Comparison of ENCODE assay signal across 11 mouse cellular contexts in the genomic region with DNA sequence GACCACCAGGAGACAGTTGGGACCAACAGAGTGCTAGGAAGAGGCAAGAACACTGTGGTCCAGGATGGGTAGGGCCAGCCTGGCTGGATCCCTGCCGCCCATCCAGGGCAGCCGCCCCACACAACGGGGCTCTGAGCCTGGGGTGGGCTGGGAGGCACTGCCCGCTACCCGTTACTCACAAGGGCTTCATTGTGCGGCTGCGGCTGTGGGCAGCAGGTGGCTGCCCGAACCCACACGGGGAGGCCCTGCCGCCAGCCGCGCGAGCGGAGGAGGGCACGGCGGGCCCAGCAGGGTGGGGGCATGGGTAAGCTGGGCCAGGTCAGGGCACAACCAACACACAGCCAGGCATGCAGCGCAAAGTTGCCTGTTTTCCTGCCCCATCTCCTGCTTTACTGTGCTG. TPM values are rescaled to one million over a fixed set of nuclear protein-coding genes. Genes with fewer than 3 reads are reported as not detected.
DNase-seq lines count a peak whose midpoint lies in the region; ATAC-seq and TF ChIP-seq lines count a peak whose summit lies in the region.
"Had no signal": no experiment of that assay in that cellular context is flagged by ENCODE, and none has a peak within 500 bp of the region (broad histone marks: within the 10 kb centered on the region; RNA-seq: fewer than 3 reads in every experiment).

No protein-coding gene starts in this region.

- H3K4me3 ChIP-seq in ES-Bruce4 (ENCODE audit: low read depth, low read length): peak overlapping the region; percentile 7
- H3K4me3 ChIP-seq in hindbrain, postnatal 0 days (ENCODE audit: low read length): no peak overlapping the region
- H3K4me3 ChIP-seq in midbrain, embryonic 14.5 days (replicated peaks; ENCODE audit: low read depth, low read length): no peak overlapping the region
- H3K4me3 ChIP-seq: lung, embryonic 15.5 days had no signal

- H3K4me2 ChIP-seq in hindbrain, postnatal 0 days (ENCODE audit: low read depth, low read length): no peak overlapping the region
- H3K4me2 ChIP-seq in midbrain, embryonic 14.5 days (ENCODE audit: low read length): no peak overlapping the region
- H3K4me2 ChIP-seq: lung, embryonic 15.5 days had no signal

- TF ChIP-seq CTCF in ES-Bruce4 (IDR thresholded peaks at IDR 0.05; ENCODE audit: low read depth, low read length): no peak
- TF ChIP-seq CTCF in hindbrain, postnatal 0 days (IDR thresholded peaks at IDR 0.05; ENCODE audit: low read depth): no peak

- peak; percentile 85 for ATAC-seq in hindbrain, postnatal 0 days
- ATAC-seq in midbrain, embryonic 14.5 days (ENCODE audit: low FRiP score, low TSS enrichment): no peak; the same call in 1 of the 2 replicates
- ATAC-seq: Patski had no signal

- WGBS in hindbrain, postnatal 0 days: 31% methylated on average over 17 of the region's 17 CpGs
- 64% methylated on average over 17 of the region's 17 CpGs for WGBS in midbrain, embryonic 14.5 days

- H3K27me3 ChIP-seq in ES-Bruce4 (ENCODE audit: control insufficient read depth, insufficient read depth, low read length, poor library complexity, severe bottlenecking): no peaks in the 10 kb centered on the region
- H3K27me3 ChIP-seq in hindbrain, postnatal 0 days (ENCODE audit: insufficient read depth, low read length): no peaks in the 10 kb centered on the region
- no peaks in the 10 kb centered on the region for H3K27me3 ChIP-seq in midbrain, embryonic 14.5 days (ENCODE audit: control insufficient read depth, insufficient read depth, low read length)
- H3K27me3 ChIP-seq: lung, embryonic 15.5 days; Patski had no signal

- H3K27ac ChIP-seq in ES-Bruce4 (ENCODE audit: insufficient read depth, low read length): no peak overlapping the region
- peak overlapping the region; percentile 32; the same call in 1 of the 2 replicates for H3K27ac ChIP-seq in hindbrain, postnatal 0 days
- no peak overlapping the region for H3K27ac ChIP-seq in midbrain, embryonic 14.5 days (replicated peaks; ENCODE audit: low read depth, low read length)
- H3K27ac ChIP-seq: lung, embryonic 15.5 days had no signal

- H3K9me3 ChIP-seq in ES-Bruce4 (replicated peaks; ENCODE audit: control insufficient read depth, insufficient read depth, low read length, poor library complexity, severe bottlenecking): no peaks in the 10 kb centered on the region
- no peaks in the 10 kb centered on the region for H3K9me3 ChIP-seq in hindbrain, postnatal 0 days (ENCODE audit: low read length)
- H3K9me3 ChIP-seq in midbrain, embryonic 14.5 days (ENCODE audit: control insufficient read depth, low read length): no peaks in the 10 kb centered on the region
- H3K9me3 ChIP-seq: lung, embryonic 15.5 days had no signal

- peak; percentile 13 for DNase-seq in cerebellum, adult 9-10 months
- peak; percentile 66 for DNase-seq in hindbrain, postnatal 0 days (ENCODE audit: low spot score)
- peak; percentile 47 for DNase-seq in midbrain, embryonic 14.5 days
- DNase-seq in adrenal gland, postnatal 4 days (ENCODE audit: low spot score in 2 of 2): no peak
- no peak for DNase-seq in adipocyte (ENCODE audit: low spot score)
- DNase-seq in thymus, postnatal 0 days (ENCODE audit: low spot score): no peak
- no peak for DNase-seq in gastrocnemius, adult 18-20 months (ENCODE audit: low spot score)

- H3K9ac ChIP-seq in ES-Bruce4 (ENCODE audit: low read depth, poor library complexity, severe bottlenecking): no peak overlapping the region
- no peak overlapping the region for H3K9ac ChIP-seq in hindbrain, postnatal 0 days (replicated peaks; ENCODE audit: low read length)
- H3K9ac ChIP-seq in midbrain, embryonic 14.5 days (replicated peaks; ENCODE audit: low read length): no peak overlapping the region
- H3K9ac ChIP-seq: lung, embryonic 15.5 days had no signal

- TF ChIP-seq POLR2A in ES-Bruce4 (IDR thresholded peaks at IDR 0.05; ENCODE audit: insufficient read depth, low read length): no peak

- no peaks in the 10 kb centered on the region for H3K4me1 ChIP-seq in ES-Bruce4 (ENCODE audit: control insufficient read depth, insufficient read depth, low read length)
- H3K4me1 ChIP-seq in hindbrain, postnatal 0 days (ENCODE audit: insufficient read depth, low read length): peaks cover 5% of the 10 kb centered on the region; the same call in 1 of the 2 replicates
- H3K4me1 ChIP-seq in midbrain, embryonic 14.5 days (ENCODE audit: control insufficient read depth, insufficient read depth, low read length): 0 out of 2 replicates have a peak, but pooled peaks cover 6% of the 10 kb centered on the region

- no peaks in the 10 kb centered on the region for H3K36me3 ChIP-seq in ES-Bruce4 (ENCODE audit: control insufficient read depth, insufficient read depth, low read length, poor library complexity, severe bottlenecking)
- no peaks in the 10 kb centered on the region for H3K36me3 ChIP-seq in hindbrain, postnatal 0 days (ENCODE audit: insufficient read depth, low read length)
- no peaks in the 10 kb centered on the region for H3K36me3 ChIP-seq in midbrain, embryonic 14.5 days (ENCODE audit: control insufficient read depth, insufficient read depth, low read length)
- H3K36me3 ChIP-seq: lung, embryonic 15.5 days had no signal

- TF ChIP-seq EP300 in ES-Bruce4 (IDR thresholded peaks at IDR 0.05; ENCODE audit: insufficient read depth, low read depth, low read length): no peak

RNA-seq across cellular contexts. Expression of a gene that starts 21.1 kb away (rescaled TPM):
- not detected in 2 replicates for polyA plus RNA-seq in ES-Bruce4 (2011; ENCODE audit: insufficient read depth, insufficient read length, low read depth, missing spikeins)
- total RNA-seq in hindbrain, postnatal 0 days (2014; rRNA removed): 2.3 and 2.5 TPM in 2 replicates
- 0.84 and 1.2 TPM in 2 replicates for polyA plus RNA-seq in hindbrain, postnatal 0 days (2015; fragmentation: Nextera tagmentation; extraction: Ambion mirVana)
- polyA plus RNA-seq in midbrain, embryonic 14.5 days (2014; fragmentation: Nextera tagmentation; extraction: Ambion mirVana): 0.36 and 0.61 TPM in 2 replicates
- under 1 TPM; 0.14 to 0.22 TPM for total RNA-seq in adrenal gland, postnatal 4 days (2021)
- 0.05 and 0.07 TPM in 2 replicates for polyA plus RNA-seq in thymus, postnatal 0 days (2015; fragmentation: Nextera tagmentation; extraction: Ambion mirVana)
- total RNA-seq in gastrocnemius, adult 18-20 months (2021): not detected
- polyA plus RNA-seq: Patski; spleen, adult 2 months had no signal

RNA-seq across cellular contexts. Expression of a gene that starts 52.3 kb away (rescaled TPM):
- 0.32 and 0.48 TPM in 2 replicates for polyA plus RNA-seq in ES-Bruce4 (2011; ENCODE audit: insufficient read depth, insufficient read length, low read depth, missing spikeins)
- 52.1 and 54.5 TPM in 2 replicates for total RNA-seq in hindbrain, postnatal 0 days (2014; rRNA removed)
- polyA plus RNA-seq in hindbrain, postnatal 0 days (2015; fragmentation: Nextera tagmentation; extraction: Ambion mirVana): 28.9 and 31.5 TPM in 2 replicates
- 8.0 and 13.5 TPM in 2 replicates for polyA plus RNA-seq in midbrain, embryonic 14.5 days (2014; fragmentation: Nextera tagmentation; extraction: Ambion mirVana)
- 1 to 10 TPM; 2.4 TPM for total RNA-seq in adrenal gland, postnatal 4 days (2021)
- 0.23 and 0.26 TPM in 2 replicates for polyA plus RNA-seq in thymus, postnatal 0 days (2015; fragmentation: Nextera tagmentation; extraction: Ambion mirVana)
- total RNA-seq in gastrocnemius, adult 18-20 months (2021): under 1 TPM; 0.37 to 0.59 TPM

Comparison
In these comparisons a context has a peak if more than half of its experiments do, and no peak if none do; other contexts are left out.
1. DNase-seq: peak in cerebellum, adult 9-10 months (single experiment), hindbrain, postnatal 0 days (single experiment) and midbrain, embryonic 14.5 days (single experiment); none in adrenal gland, postnatal 4 days (0 of 2), adipocyte (single experiment), thymus, postnatal 0 days (single experiment) and gastrocnemius, adult 18-20 months (single experiment).